Mouse (Mus musculus): ENCODE data around the gene Il16. TPM values are rescaled to one million over a fixed set of nuclear protein-coding genes. Genes with fewer than 3 reads are reported as not detected.

Il16 gene
- polyA plus RNA-seq (2015; fragmentation: Illumina TruSeq; extraction: RNeasy Lipid Tissue Mini Kit (QIAGEN cat#74804); ENCODE audit: insufficient read depth, low read depth, low replicate concordance): 3.7 TPM

GRCm38 (mm10) chr7:83745413-83746106 is at the start of gene Il16:
Gene Il16, minus strand, starts transcription at chr7:83745726.

DNA sequence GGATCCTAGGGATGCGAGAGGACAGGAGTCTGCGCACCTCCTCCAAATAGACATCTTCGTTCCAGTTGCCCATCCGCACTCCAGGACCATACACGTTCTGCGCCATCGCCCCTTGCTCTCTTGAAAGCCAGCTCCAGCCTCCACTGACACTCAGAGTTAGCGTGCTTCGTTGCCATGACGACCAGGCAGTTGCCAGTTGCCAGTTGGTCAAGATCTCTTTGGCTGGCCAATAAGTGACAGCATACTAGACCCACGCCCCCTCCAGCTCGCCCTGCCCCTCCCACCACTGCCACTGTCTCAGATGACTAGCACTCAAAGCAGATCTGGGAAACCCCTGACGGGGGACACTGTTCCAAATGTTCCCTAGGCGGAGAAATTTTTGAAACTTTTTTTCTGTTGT is 49.2 kb upstream of the Il16 start, which contains the start of gene Cfap161:
Gene Cfap161, minus strand, starts transcription at position 176 of the 400 bp plus-strand sequence.

GRCm38 (mm10) chr7:83631828-83632681 is 113.5 kb downstream of the Il16 start, which contains the start of gene Stard5:
Gene Stard5, plus strand, starts transcription at chr7:83631959.

Other genes with a start within 250 kb of the Il16 start
- gene Tmc3, start 160.8 kb downstream of the Il16 start, polyA plus RNA-seq (2015; fragmentation: Illumina TruSeq; extraction: RNeasy Lipid Tissue Mini Kit (QIAGEN cat#74804); ENCODE audit: insufficient read depth, low read depth, low replicate concordance): 0.81 TPM
- gene Stard5, start 113.8 kb downstream of the Il16 start, polyA plus RNA-seq (2015; fragmentation: Illumina TruSeq; extraction: RNeasy Lipid Tissue Mini Kit (QIAGEN cat#74804); ENCODE audit: insufficient read depth, low read depth, low replicate concordance): 5.7 TPM
- 0.94 TPM for gene Cfap161, start 49.2 kb upstream of the Il16 start, polyA plus RNA-seq (2015; fragmentation: Illumina TruSeq; extraction: RNeasy Lipid Tissue Mini Kit (QIAGEN cat#74804); ENCODE audit: insufficient read depth, low read depth, low replicate concordance)
- gene Tlnrd1, start 138.6 kb upstream of the Il16 start, polyA plus RNA-seq (2015; fragmentation: Illumina TruSeq; extraction: RNeasy Lipid Tissue Mini Kit (QIAGEN cat#74804); ENCODE audit: insufficient read depth, low read depth, low replicate concordance): 3.4 TPM
- gene Mesd, start 138.7 kb upstream of the Il16 start, polyA plus RNA-seq (2015; fragmentation: Illumina TruSeq; extraction: RNeasy Lipid Tissue Mini Kit (QIAGEN cat#74804); ENCODE audit: insufficient read depth, low read depth, low replicate concordance): 12.5 TPM

Data from pancreas, adult 10 weeks (tissue).